Mouse (Mus musculus) c-Kit-positive CD71-positive TER-119-negative erythroid progenitor cells, embryonic 14.5 days (primary cell): Measurements from ENCODE around the gene Myzap.

Experiments used
- DNase-seq: peaks from one replicate; pipeline ENCODE4 v3.0.0-alpha.2; 2013; ENCODE audit warnings: low read depth

The Myzap gene

DNA sequence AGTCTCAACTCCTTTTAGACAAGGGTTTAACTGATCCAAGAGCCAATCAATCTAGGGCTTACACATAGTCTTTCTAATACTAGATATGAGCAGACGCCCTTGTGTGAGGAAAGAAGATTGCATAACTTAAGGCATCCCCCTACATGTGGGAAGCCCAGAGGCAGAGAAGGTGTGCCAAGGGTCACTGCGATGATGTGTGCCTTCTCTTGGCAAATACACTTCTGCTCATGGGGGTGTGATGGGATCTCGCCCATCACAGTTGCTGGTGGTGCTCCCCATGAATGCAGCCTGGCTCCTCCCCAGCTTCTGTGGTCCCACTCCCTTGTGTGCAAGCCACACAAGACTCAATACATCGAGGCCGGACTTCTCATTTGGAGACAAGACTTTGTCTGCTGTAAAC is 47.3 kb downstream of the Myzap start:
- no peak for DNase-seq

GRCm38 (mm10) chr9:71543443-71544222 is 48.5 kb downstream of the Myzap start:
- peak; percentile 61 for DNase-seq

DNA sequence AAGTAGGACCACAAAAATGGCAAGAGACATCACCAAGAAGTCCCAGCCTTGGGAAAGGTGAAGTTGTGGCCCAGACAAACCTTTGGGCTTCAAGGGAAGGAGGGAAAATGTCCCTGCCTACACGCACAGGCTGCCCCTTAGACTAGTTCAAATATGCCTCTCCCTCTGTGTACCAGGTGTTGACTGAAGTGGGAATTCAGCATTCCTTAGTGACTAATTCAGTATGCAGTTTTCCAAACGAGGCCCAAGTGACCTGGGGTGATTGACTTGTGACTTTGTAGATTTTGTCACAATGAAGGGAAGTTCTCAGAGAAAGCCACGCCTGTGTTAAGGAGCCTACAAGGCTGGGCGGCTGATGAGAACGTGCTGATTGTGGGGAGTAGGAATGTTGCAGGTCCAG is 49.9 kb downstream of the Myzap start:
- DNase-seq, result no peak

- DNase-seq, result no peak
These were observed 51.4 kb downstream of the Myzap start for GRCm38 (mm10) chr9:71540739-71541138.

GRCm38 (mm10) chr9:71535730-71536129 is 56.4 kb downstream of the Myzap start:
- DNase-seq, result no peak

- no peak for DNase-seq
These were observed 57.1 kb downstream of the Myzap start for GRCm38 (mm10) chr9:71535036-71535435.

DNA sequence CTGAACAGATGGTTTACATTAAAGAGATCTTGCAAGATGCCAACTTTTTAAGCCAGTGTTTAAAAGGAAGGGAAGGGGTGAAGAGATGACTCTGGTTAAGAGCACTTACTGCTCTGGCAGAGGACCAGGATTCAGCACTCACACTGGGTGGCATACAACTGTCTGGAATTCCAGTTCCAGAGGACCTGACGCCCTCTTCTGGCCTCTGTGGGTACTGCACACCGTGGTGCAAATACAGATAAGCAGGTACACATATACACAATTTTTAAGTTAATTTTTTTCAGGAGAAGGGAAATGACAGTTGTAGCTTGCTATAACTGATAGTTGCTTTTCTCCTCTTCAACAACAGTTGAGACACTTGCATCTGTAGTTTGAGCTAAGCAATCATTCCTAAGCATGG is 62.2 kb downstream of the Myzap start:
- no peak for DNase-seq

GRCm38 (mm10) chr9:71527438-71527837 is 64.7 kb downstream of the Myzap start:
- no peak for DNase-seq

- DNase-seq, result no peak
These were observed 68.3 kb downstream of the Myzap start for GRCm38 (mm10) chr9:71523901-71524300.

- no peak for DNase-seq
These were observed 72.3 kb downstream of the Myzap start for GRCm38 (mm10) chr9:71519836-71520235.

DNA sequence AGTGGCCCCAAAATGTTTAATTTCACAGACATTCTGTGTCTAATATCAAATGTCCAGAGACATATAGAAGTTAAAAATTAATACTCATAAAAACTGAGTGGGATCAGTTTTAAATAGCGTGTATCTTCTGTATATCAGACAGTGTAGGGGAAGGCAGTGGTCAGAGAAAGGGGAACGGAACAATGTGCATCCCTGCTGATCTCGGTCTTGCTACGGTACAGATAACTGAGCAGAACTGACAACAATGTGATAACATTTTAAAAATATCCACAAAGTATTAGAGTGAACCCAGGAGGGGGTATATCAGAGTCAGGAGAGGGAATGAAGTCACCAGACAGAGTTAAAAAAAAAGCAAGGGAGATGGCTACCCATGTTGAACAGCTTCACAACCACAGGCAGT is 74.7 kb downstream of the Myzap start:
- no peak for DNase-seq

- no peak for DNase-seq
These were observed 76.3 kb downstream of the Myzap start for GRCm38 (mm10) chr9:71515862-71516261.

DNA sequence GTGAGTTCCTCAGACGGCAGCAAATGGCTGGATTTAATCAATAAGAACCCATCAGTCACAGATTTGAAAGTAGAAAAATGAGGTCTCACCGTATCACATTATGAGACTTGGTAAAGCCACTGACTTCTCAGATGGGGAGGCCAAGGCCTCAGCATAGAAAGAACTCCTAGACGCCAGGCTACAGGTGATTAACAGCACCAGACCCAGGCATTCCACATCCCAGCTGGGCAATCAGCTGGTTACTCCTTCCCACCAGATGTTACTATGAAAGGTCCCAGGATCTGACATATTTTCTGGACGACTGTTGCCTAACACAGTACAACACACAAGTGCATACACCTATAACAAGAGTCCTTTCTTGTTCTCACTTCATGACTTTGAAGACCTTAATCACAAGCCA is 78.6 kb downstream of the Myzap start:
- DNase-seq, result no peak

GRCm38 (mm10) chr9:71512899-71513298 is 79.3 kb downstream of the Myzap start:
- DNase-seq, result no peak

DNA sequence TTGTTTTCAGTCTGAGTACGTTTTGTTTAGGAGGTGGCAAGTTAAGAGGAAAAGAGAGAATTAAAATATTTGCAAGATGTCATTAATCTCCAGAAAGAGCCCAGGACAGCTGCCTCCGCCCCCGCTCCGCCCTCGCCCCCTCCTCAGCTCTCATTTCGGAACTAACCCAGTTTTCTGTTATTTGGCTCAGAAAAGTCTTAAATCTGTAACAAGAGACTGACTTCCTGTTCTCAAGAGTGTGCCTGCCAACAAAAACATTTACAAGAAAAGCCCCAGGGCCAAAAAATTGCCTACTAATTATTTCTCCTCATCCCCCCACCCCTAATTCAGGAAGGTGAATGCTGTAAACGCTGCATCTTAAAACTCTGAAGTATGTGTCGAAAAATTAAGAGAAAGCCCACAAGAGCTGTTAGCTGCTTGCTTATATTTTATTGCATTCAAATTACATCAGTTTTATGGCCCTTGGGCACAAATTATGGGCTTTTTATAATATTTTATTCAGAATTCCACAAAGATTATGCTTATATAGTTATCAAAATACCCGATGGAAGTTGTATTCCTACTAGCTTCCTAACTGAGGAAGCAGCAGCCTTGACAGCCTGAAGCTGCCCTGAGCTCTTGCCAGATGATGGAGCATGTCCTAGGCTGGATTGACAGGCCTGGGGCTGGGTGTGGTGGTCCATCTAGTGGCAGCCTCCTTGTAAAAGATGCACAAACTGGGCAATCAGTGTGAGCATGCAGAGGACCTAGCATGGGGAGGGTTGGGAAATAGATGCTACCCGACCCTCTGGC is 93.6 kb downstream of the Myzap start:
- no peak for DNase-seq

DNA sequence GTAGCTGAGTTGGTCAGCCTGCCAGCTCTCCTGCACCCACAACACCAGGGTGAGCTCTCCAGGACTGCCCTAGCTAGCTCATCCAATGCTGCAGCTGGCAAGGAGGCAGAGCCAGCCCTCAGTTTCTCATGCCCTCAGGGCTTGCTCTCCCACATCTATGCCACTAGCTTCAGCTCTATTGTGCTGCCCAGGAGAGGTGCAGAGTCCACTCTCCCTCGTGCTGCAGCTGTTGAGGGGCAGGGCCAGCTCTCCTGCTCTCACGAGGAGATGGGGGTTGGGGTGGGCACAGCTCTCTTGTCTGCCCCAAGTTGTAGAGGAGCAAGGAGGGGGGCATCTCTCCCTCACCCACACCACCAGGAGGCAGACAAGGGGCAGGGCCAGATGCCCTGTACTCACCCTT is 95.5 kb downstream of the Myzap start:
- DNase-seq, result no peak

DNA sequence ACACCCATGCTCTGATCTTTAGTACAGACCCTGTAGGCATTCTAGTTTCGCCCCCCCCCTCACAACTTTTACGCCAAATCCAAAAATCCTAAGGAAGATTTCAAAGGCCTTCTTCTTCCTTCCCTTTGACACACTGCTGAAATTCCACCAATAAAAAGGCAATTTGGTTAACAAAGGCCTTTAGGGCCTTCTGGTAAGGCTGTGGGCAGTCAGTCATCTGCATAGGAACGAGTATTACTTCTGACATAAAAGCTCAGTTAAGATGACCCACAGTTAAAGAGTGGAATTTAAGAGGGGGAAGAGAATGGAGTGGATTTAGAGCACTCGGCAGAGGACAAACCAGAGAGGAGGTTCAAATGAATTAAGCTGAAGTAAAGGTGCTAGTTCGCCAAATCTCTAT is 98.4 kb downstream of the Myzap start:
- no peak for DNase-seq

- no peak for DNase-seq
These were observed 99.7 kb downstream of the Myzap start for GRCm38 (mm10) chr9:71492296-71493025.

DNA sequence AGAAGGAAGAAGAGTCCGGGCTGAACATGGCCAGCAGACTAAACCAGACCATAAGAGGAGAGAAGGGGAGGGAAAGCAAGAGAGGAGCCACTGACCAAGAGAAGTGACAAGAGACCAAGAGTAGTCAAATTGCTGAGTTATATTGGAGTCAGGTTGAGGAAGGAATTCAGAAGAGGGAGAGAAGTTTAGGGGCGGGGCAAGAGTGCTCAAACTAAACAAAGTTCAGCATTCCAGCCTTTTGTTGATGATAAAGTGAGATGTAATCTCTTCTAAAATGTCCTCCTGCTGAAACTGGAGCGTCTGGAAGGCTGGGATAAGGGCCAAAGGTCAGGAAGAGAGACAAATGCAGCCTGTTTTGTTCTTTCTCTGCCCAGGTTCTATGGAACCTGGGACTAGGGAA is 102.1 kb downstream of the Myzap start:
- DNase-seq, result no peak

- no peak for DNase-seq
These were observed 106.0 kb downstream of the Myzap start for GRCm38 (mm10) chr9:71486127-71486526.

DNA sequence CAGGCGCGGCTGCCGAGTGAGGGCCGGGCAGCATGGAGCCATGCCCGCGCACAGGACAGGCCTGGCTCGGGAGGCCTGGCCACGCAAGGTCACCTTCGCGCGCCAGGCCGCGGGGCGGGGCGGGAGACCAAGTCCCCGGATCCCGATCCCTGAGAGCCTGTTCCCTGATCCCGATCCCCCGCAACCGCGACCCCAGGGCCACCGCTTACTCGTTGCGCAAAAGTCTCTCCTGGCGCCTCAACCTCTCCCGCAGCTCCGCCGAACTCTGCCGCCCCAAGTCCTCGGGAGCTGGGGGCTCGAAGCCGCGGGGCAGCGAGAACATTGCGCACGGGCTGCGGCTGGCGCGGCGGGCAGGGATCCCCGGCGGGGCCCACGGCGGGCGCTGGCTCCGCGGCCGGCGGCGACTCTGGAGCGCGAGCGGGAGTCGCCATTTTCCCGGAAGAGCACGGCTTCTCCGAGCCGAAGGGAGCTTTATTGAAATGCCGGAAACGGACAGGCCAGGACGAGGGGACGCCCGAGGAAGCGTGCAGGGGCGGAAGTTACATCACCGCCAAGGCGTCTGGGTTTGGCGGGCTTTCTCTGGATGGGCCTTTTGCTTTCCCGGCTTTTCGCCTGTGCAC is 106.6 kb downstream of the Myzap start, which contains the start of gene Polr2m:
Gene Polr2m (minus strand): TSS at position 461 of the 620 bp plus-strand sequence.
- peak; percentile 86 for DNase-seq

DNA sequence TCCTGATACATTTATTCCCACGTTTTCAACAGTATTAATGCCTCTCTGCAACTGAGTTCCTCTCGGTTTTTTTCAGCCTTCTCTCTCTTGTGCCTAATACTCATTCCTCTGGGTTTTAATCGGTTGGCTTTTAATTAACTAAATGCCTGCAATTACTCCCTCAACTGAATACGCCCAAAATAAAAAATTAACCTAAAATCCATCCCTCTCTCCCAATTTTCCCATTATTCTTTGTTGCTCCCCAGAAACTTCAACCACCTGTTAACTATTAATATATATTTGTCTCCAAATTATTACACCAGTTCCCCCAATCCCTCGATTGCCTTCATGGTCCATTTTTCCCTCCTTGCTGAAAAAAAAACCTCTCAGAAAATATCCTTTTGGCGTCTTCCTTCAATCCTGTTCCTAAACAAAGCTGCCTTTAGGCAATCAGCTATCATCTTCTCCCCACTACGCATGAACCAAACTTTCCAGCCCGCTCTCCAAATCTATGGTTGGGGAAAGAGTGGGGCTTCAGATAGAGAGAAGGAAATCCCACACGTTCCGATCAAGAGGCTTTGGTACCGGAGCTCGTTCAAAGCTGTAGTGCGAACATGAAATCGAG is 107.2 kb downstream of the Myzap start:
- DNase-seq, result no peak
